Mouse (Mus musculus) kidney, adult 2 months (tissue): Measurements from ENCODE around the gene Gm20390.

Experiments
- CTCF ChIP-seq: fragments of 200-500 bp; conservative IDR thresholded peaks from 2 replicates; pipeline ENCODE4 v1.5.1; 2011; ENCODE audit warnings: low read depth, mild to moderate bottlenecking, control low read depth, low read length, moderate library complexity, mixed read lengths; ENCODE audit not compliant: insufficient read depth, insufficient read length
- POLR2A ChIP-seq: fragments of 200-500 bp; IDR thresholded peaks from one replicate; pipeline ENCODE4 v1.6.1; 2011; ENCODE audit warnings: low read depth, low read length, control low read depth

GRCm38 (mm10) chr11:93956159-93956558 is 11.9 kb downstream of the Gm20390 start, which contains the start of gene Nme2:
- no peak for TF ChIP-seq CTCF
- no peak for TF ChIP-seq POLR2A
